ENCODE assay signal across 7 mouse cellular contexts in genomic region chr3:51318053-51318452, GRCm38 (mm10). TPM values are rescaled to one million over a fixed set of nuclear protein-coding genes. Genes with fewer than 3 reads are reported as not detected.
DNase-seq lines count a peak whose midpoint lies in the region; ATAC-seq and TF ChIP-seq lines count a peak whose summit lies in the region.
"Not testable (repeated sequence)": the region's sequence is repeated elsewhere in the genome, so short reads cannot be mapped to it uniquely, and the experiment has no call there.

No protein-coding gene starts in this region.

- WGBS in hindbrain, postnatal 0 days = 88% methylated on average over 3 of the region's 3 CpGs
- 92% methylated on average over 3 of the region's 3 CpGs for WGBS in lung, postnatal 0 days

- not testable (repeated sequence) for H3K4me2 ChIP-seq in hindbrain, postnatal 0 days (ENCODE audit: low read depth, low read length); lung, postnatal 0 days (replicated peaks; ENCODE audit: low read depth, low read length)

- not testable (repeated sequence) for H3K36me3 ChIP-seq in hindbrain, postnatal 0 days (ENCODE audit: insufficient read depth, low read length); lung, postnatal 0 days (ENCODE audit: insufficient read depth, low read length)

- not testable (repeated sequence) for H3K4me3 ChIP-seq in gastrocnemius, adult 2 months; hindbrain, postnatal 0 days (ENCODE audit: low read length); layer of hippocampus, adult 2 months; lung, postnatal 0 days (ENCODE audit: low read depth, low read length)

- DNase-seq in B cell, adult 2 months = peak; percentile 43 to 54
- peak; percentile 38 for DNase-seq in NIH3T3 (ENCODE audit: low read depth)
- DNase-seq in gastrocnemius, adult 2 months; hindbrain, postnatal 0 days (ENCODE audit: low spot score); layer of hippocampus, adult 2 months (ENCODE audit: low spot score in 2 of 2): not testable (repeated sequence)
- peak; percentile 17 for DNase-seq in lung, postnatal 0 days (ENCODE audit: low spot score)
- peak; percentile 24 for DNase-seq in naive thymus-derived CD4-positive, alpha-beta T cell, adult 2 months (ENCODE audit: low read depth)

- H3K27ac ChIP-seq in gastrocnemius, adult 2 months; hindbrain, postnatal 0 days; layer of hippocampus, adult 2 months; lung, postnatal 0 days (ENCODE audit: low read length): not testable (repeated sequence)

- intact Hi-C loops in gastrocnemius, adult 2 months (cut with DNase I) = not testable (repeated sequence)

- not testable (repeated sequence) for TF ChIP-seq EP300 in lung, postnatal 0 days (IDR thresholded peaks at IDR 0.05)

- ATAC-seq in hindbrain, postnatal 0 days; lung, postnatal 0 days: not testable (repeated sequence)

- H3K27me3 ChIP-seq in hindbrain, postnatal 0 days (ENCODE audit: insufficient read depth, low read length); lung, postnatal 0 days (replicated peaks; ENCODE audit: insufficient read depth, low read length): not testable (repeated sequence)

- not testable (repeated sequence) for H3K4me1 ChIP-seq in hindbrain, postnatal 0 days (ENCODE audit: insufficient read depth, low read length); lung, postnatal 0 days (ENCODE audit: insufficient read depth, low read depth, low read length)

- H3K9ac ChIP-seq in hindbrain, postnatal 0 days (replicated peaks; ENCODE audit: low read length); lung, postnatal 0 days (replicated peaks; ENCODE audit: low read depth): not testable (repeated sequence)

- TF ChIP-seq CTCF in gastrocnemius, adult 2 months (IDR thresholded peaks at IDR 0.05) = peak; percentile 46
- TF ChIP-seq CTCF in hindbrain, postnatal 0 days (IDR thresholded peaks at IDR 0.05; ENCODE audit: low read depth) = peak; percentile 19; the same call in 1 of the 2 replicates
- TF ChIP-seq CTCF in layer of hippocampus, adult 2 months (conservative IDR thresholded peaks at IDR 0.05) = peak; percentile 63
- peak; percentile 41 for TF ChIP-seq CTCF in lung, postnatal 0 days (IDR thresholded peaks at IDR 0.05)

- not testable (repeated sequence) for H3K9me3 ChIP-seq in hindbrain, postnatal 0 days (ENCODE audit: low read length); lung, postnatal 0 days (ENCODE audit: low read length)

RNA-seq across cellular contexts. Expression of gene Elf2, which starts 22.4 kb away (rescaled TPM):
- 10 to 100 TPM; 50.7 to 53.2 TPM for total RNA-seq in gastrocnemius, adult 2 months (2021)
- 47.8 and 56.2 TPM in 2 replicates for total RNA-seq in hindbrain, postnatal 0 days (2014; rRNA removed)
- polyA plus RNA-seq in hindbrain, postnatal 0 days (2015; fragmentation: Nextera tagmentation; extraction: Ambion mirVana) = 31.2 and 32.6 TPM in 2 replicates
- 10 to 100 TPM; 54.6 to 54.9 TPM for total RNA-seq in layer of hippocampus, adult 2 months (2021)
- 55.8 and 62.6 TPM in 2 replicates for polyA plus RNA-seq in lung, postnatal 0 days (2015; fragmentation: Nextera tagmentation; extraction: Ambion mirVana)
